ENCODE assay signal across 8 mouse cellular contexts in the genomic region with DNA sequence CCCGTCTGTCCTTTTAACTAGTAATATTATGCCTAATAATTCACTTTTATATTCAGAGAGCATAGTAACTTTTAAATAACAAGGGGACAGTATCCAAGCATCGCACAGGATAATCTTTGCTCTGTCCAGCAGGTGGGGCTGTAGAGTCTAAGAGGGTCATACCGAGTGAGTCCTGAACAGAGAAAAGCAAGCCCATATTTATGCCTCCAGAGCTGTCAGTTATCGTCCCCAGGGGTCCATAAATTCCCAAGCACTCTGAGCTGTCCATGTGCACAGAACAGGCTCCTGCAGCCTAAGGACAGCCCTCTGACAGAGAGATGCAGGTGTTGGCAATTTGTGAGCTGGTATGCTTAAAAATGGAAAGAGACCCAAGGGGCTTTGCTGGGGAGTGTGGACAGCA.
A peak's percentile ranks its signal among the peaks of the same experiment; 100 is the strongest.
DNase-seq lines count a peak whose midpoint lies in the region; ATAC-seq lines count a peak whose summit lies in the region.
"Had no signal": no experiment of that assay in that cellular context is flagged by ENCODE, and none has a peak within 500 bp of the region (broad histone marks: within the 10 kb centered on the region; RNA-seq: fewer than 3 reads in every experiment).

No protein-coding gene starts in this region.

- H3K36me3 ChIP-seq in neural tube, embryonic 14.5 days (ENCODE audit: control insufficient read depth, insufficient read depth, low read length), result no peaks in the 10 kb centered on the region
- H3K36me3 ChIP-seq: embryonic facial prominence, embryonic 15.5 days had no signal

- no peak overlapping the region for H3K4me3 ChIP-seq in neural tube, embryonic 14.5 days (ENCODE audit: low read depth, low read length)
- H3K4me3 ChIP-seq: embryonic facial prominence, embryonic 15.5 days had no signal

- peak; percentile 86 for ATAC-seq in neural tube, embryonic 14.5 days (ENCODE audit: low read depth)

- H3K9me3 ChIP-seq in neural tube, embryonic 14.5 days (ENCODE audit: control insufficient read depth, low read length), result no peaks in the 10 kb centered on the region
- H3K9me3 ChIP-seq: embryonic facial prominence, embryonic 15.5 days had no signal

- peak; percentile 5 to 7 for DNase-seq in left cerebral cortex, adult 18-20 months (ENCODE audit: low spot score in 2 of 2)
- no peak for DNase-seq in left cerebral cortex, postnatal 10 days (ENCODE audit: extremely low spot score in 1 of 2, low spot score in 2 of 2)
- DNase-seq in R1 (ENCODE audit: low read depth, low spot score), result peak; percentile 31
- peak; percentile 88 for DNase-seq in forelimb bud, embryonic 11.5 days (ENCODE audit: low read depth, low spot score)
- no peak for DNase-seq in cerebellum, adult 9-10 months
- DNase-seq in cerebellum, adult 18-20 months, result no peak

- no peak overlapping the region for H3K4me2 ChIP-seq in neural tube, embryonic 14.5 days (ENCODE audit: low read depth, low read length)
- H3K4me2 ChIP-seq: embryonic facial prominence, embryonic 15.5 days had no signal

- H3K4me1 ChIP-seq in neural tube, embryonic 14.5 days (ENCODE audit: control insufficient read depth, insufficient read depth, low read length), result no peaks in the 10 kb centered on the region; the same call in 1 of the 2 replicates
- H3K4me1 ChIP-seq: embryonic facial prominence, embryonic 15.5 days had no signal

- no peak overlapping the region for H3K9ac ChIP-seq in neural tube, embryonic 14.5 days (replicated peaks; ENCODE audit: low read depth, low read length)
- H3K9ac ChIP-seq: embryonic facial prominence, embryonic 15.5 days had no signal

- 54% methylated on average over 4 of the region's 4 CpGs for WGBS in neural tube, embryonic 14.5 days

- no peaks in the 10 kb centered on the region for H3K27me3 ChIP-seq in neural tube, embryonic 14.5 days (ENCODE audit: control insufficient read depth, insufficient read depth, low read length)
- H3K27me3 ChIP-seq: embryonic facial prominence, embryonic 15.5 days had no signal

- intact Hi-C loops in left cerebral cortex, postnatal 10 days (cut with DNase I), result no loop called here

- no peak overlapping the region for H3K27ac ChIP-seq in neural tube, embryonic 14.5 days (ENCODE audit: low read depth, low read length)
- H3K27ac ChIP-seq: embryonic facial prominence, embryonic 15.5 days had no signal

Comparison
In these comparisons a context has a peak if more than half of its experiments do, and no peak if none do; other contexts are left out.
1. DNase-seq: peak in left cerebral cortex, adult 18-20 months (2 of 2), R1 (single experiment) and forelimb bud, embryonic 11.5 days (single experiment); none in left cerebral cortex, postnatal 10 days (0 of 2), cerebellum, adult 9-10 months (single experiment) and cerebellum, adult 18-20 months (0 of 2).